Mouse (Mus musculus): ENCODE measurements around the gene Fbxw16. TPM values are rescaled to one million over a fixed set of nuclear protein-coding genes. Genes with fewer than 3 reads are reported as not detected.
"Not testable (repeated sequence)": the region's sequence is repeated elsewhere in the genome, so short reads cannot be mapped to it uniquely, and the experiment has no call there.

The Fbxw16 gene
- polyA plus RNA-seq (2012; ENCODE audit: insufficient read depth, insufficient read length, low replicate concordance, missing spikeins) = not detected in 2 replicates

DNA sequence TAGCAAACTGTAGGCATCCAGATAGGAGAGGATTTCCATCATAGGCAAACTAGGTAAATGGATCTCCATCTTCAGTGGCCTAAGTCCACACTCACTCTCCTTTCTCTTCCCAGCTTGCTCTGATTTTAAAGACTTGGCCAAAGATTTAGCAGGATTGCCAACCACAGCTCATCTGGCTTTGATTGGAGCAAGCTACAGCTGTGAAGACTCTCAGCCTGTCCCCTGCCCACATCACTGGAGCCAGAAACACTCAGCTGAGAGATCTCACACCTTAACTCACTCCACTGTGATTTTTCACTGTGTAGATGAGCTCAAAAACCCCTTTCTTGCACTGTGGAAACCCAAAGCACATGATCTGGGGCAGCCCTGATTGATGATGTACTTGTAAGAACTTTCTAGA, at the start of gene Fbxw16:
Gene Fbxw16 (minus strand): TSS at position 101 of the 400 bp plus-strand sequence.
- H3K27ac ChIP-seq (ENCODE audit: insufficient read depth, low read depth, low read length) = no peak within 1 kb of the TSS
- H3K4me3 ChIP-seq (ENCODE audit: insufficient read depth, low read depth, low read length) = no peak within 1 kb of the TSS
- H3K4me1 ChIP-seq (ENCODE audit: control insufficient read depth, insufficient read depth, low read length) = no peaks in the 10 kb centered on the region
- no peak for TF ChIP-seq POLR2A (IDR thresholded peaks at IDR 0.05; ENCODE audit: insufficient read depth, low read depth, low read length)
- no peak for TF ChIP-seq CTCF (IDR thresholded peaks at IDR 0.05; ENCODE audit: insufficient read depth, low read depth, low read length)

DNA sequence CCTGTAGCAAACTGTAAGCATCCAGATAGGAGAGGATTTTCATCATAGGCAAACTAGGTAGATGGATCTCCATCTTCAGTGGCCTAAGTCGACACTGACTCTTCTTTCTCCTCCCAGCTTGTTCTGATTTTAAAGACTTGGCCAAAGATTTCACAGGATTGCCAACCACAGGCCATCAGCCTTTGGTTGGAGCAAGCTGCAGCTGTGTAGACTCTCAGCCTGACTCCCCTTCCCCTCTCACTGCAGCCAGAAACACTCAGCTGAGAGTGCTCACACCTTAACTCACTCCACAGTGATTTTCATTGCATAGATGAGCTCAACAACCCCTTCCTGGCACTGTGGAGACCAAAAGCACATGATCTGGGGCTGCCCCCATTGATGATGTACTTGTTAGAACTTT, 46.8 kb upstream of the Fbxw16 start, which contains the start of gene Fbxw19:
Gene Fbxw19 (minus strand): TSS at position 101 of the 400 bp plus-strand sequence.
- not testable (repeated sequence) for H3K4me1 ChIP-seq (ENCODE audit: control insufficient read depth, insufficient read depth, low read length); H3K27ac ChIP-seq (ENCODE audit: insufficient read depth, low read depth, low read length); H3K4me3 ChIP-seq (ENCODE audit: insufficient read depth, low read depth, low read length)
- 79% methylated on average over 1 of the region's 1 CpGs for WGBS

DNA sequence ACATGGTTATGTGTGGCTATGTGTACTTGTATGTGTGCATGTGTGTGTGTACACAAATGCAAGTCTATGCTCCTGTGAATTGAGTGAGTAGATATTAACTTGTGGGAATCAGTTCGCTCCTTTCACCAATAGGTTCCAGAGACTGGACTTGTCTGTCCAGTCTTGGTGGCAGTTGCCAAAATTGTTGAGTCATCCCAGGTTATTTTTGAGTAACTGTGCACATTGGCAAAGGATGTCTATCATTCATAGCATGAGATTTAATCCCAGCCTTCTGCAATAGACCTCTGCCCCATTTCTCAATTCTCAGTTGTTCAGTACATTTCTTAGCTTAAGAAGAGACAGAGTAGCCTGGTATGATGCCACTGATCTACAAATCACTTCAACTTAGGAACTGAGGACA, 16.0 kb downstream of the Fbxw16 start:
- Histone ChIP-seq H3K27ac (ENCODE audit: insufficient read depth, low read depth, low read length) (no peak overlapping the region), H3K4me1 (ENCODE audit: control insufficient read depth, insufficient read depth, low read length) (no peaks in the 10 kb centered on the region), H3K4me3 (ENCODE audit: insufficient read depth, low read depth, low read length) (no peak overlapping the region)
- 91% methylated on average over 1 of the region's 1 CpGs for WGBS
- no peak for TF ChIP-seq CTCF (IDR thresholded peaks at IDR 0.05; ENCODE audit: insufficient read depth, low read depth, low read length)
- no peak for TF ChIP-seq POLR2A (IDR thresholded peaks at IDR 0.05; ENCODE audit: insufficient read depth, low read depth, low read length)

DNA sequence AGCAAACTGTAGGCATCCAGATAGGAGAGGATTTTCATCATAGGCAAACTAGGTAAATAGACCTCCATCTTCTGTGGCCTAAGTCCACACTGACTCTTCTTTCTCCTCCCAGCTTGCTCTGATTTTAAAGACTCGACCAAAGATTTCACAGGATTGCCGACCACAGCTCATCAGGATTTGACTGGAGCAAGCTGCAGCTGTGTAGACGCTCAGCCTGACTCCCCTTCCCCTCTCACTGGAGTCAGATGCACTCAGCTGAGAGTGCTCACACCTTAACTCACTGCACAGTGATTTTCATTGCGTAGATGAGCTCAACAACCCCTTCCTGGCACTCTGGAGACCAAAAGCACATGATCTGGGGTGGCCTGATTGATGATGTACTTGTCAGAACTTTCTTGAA, 44.7 kb downstream of the Fbxw16 start, which contains the start of gene Fbxw22:
Gene Fbxw22 (minus strand): TSS at position 101 of the 400 bp plus-strand sequence.
- not testable (repeated sequence) for H3K4me3 ChIP-seq (ENCODE audit: insufficient read depth, low read depth, low read length); H3K4me1 ChIP-seq (ENCODE audit: control insufficient read depth, insufficient read depth, low read length); H3K27ac ChIP-seq (ENCODE audit: insufficient read depth, low read depth, low read length)
- WGBS = 75% methylated on average over 4 of the region's 4 CpGs

Other genes starting within 250 kb of the Fbxw16 start
- not detected in 2 replicates for gene Fbxw20, start 214.4 kb downstream of the Fbxw16 start, polyA plus RNA-seq (2012; ENCODE audit: insufficient read depth, insufficient read length, low replicate concordance, missing spikeins)
- gene Fbxw14, start 161.5 kb downstream of the Fbxw16 start, polyA plus RNA-seq (2012; ENCODE audit: insufficient read depth, insufficient read length, low replicate concordance, missing spikeins) = not detected in 2 replicates
- gene Fbxw28, start 109.5 kb downstream of the Fbxw16 start, polyA plus RNA-seq (2012; ENCODE audit: insufficient read depth, insufficient read length, low replicate concordance, missing spikeins) = not detected in 2 replicates
- not detected in 2 replicates for gene Fbxw22, start 44.8 kb downstream of the Fbxw16 start, polyA plus RNA-seq (2012; ENCODE audit: insufficient read depth, insufficient read length, low replicate concordance, missing spikeins)
- not detected in 2 replicates for gene Fbxw19, start 46.7 kb upstream of the Fbxw16 start, polyA plus RNA-seq (2012; ENCODE audit: insufficient read depth, insufficient read length, low replicate concordance, missing spikeins)
- gene Fbxw15, start 119.1 kb upstream of the Fbxw16 start, polyA plus RNA-seq (2012; ENCODE audit: insufficient read depth, insufficient read length, low replicate concordance, missing spikeins) = not detected in 2 replicates
- gene Fbxw24, start 176.9 kb upstream of the Fbxw16 start, polyA plus RNA-seq (2012; ENCODE audit: insufficient read depth, insufficient read length, low replicate concordance, missing spikeins) = not detected in 2 replicates
- not detected in 2 replicates for gene Fbxw25, start 215.5 kb upstream of the Fbxw16 start, polyA plus RNA-seq (2012; ENCODE audit: insufficient read depth, insufficient read length, low replicate concordance, missing spikeins)

Measured in olfactory bulb, adult 2 months (tissue).